Mouse (Mus musculus) lung, postnatal 0 days (tissue): Measurements from ENCODE around the gene Cpt1a.

Experiments used
- CTCF ChIP-seq: IDR thresholded peaks from 2 replicates; pipeline ENCODE4 v1.5.1; 2016; ENCODE audit warnings: antibody characterized with exemption, mild to moderate bottlenecking
- EP300 ChIP-seq: IDR thresholded peaks from 2 replicates; pipeline ENCODE4 v1.6.1; 2016; ENCODE audit warnings: antibody characterized with exemption, mild to moderate bottlenecking, control low read depth

GRCm38 (mm10) chr19:3388061-3388460 lies 65.9 kb downstream of the Cpt1a start:
- no peak for TF ChIP-seq CTCF
- no peak for TF ChIP-seq EP300
